Mouse (Mus musculus): Measurements from ENCODE around the gene Olfr248.

- TF ChIP-seq POLR2A (IDR thresholded peaks at IDR 0.05; ENCODE audit: low read depth, low read length): no peak
- TF ChIP-seq CTCF (IDR thresholded peaks at IDR 0.05; ENCODE audit: extremely low read depth, insufficient read depth, insufficient read length, insufficient replicate concordance): no peak
Observed at GRCm38 (mm10) chr1:174426180-174426986, 35.5 kb downstream of the Olfr248 start.

All from spleen, adult 2 months (tissue).